Mouse (Mus musculus) myocyte (in vitro differentiated cells): ENCODE data around the gene Cdh3.
"Not testable (repeated sequence)": the region's sequence is repeated elsewhere in the genome, so short reads cannot be mapped to it uniquely, and the experiment has no call there.

Source experiments
- CEBPB ChIP-seq: IDR thresholded peaks from 2 replicates; pipeline ENCODE4 v1.6.1; 2011; ENCODE audit warnings: mild to moderate bottlenecking, moderate library complexity; ENCODE audit not compliant: poor library complexity, insufficient read depth, severe bottlenecking
- MAX ChIP-seq: IDR thresholded peaks from one replicate; pipeline ENCODE4 v1.6.1; 2011; ENCODE audit warnings: low read depth, mild to moderate bottlenecking, control low read depth
- MYOG ChIP-seq, 3 experiments: IDR thresholded peaks; one replicate each; pipeline ENCODE4 v1.6.1; 2011; ENCODE audit warnings: control low read depth in 2 of 3, low read depth in 2 of 3, mild to moderate bottlenecking in 2 of 3; ENCODE audit not compliant: insufficient read length in 2 of 3, control insufficient read depth in 1 of 3, insufficient read depth in 1 of 3
- POLR2A ChIP-seq: IDR thresholded peaks from one replicate; pipeline ENCODE4 v1.6.1; 2011; ENCODE audit warnings: low read depth, mild to moderate bottlenecking, control low read depth, moderate library complexity; ENCODE audit not compliant: insufficient read length
- POLR2AphosphoS2 ChIP-seq: IDR thresholded peaks from one replicate; pipeline ENCODE4 v1.6.1; 2011; ENCODE audit warnings: low read depth, control low read depth; ENCODE audit not compliant: insufficient read length
- USF1 ChIP-seq: IDR thresholded peaks from one replicate; pipeline ENCODE4 v1.6.1; 2011; ENCODE audit warnings: low read depth, mild to moderate bottlenecking, control low read depth, moderate library complexity

- TF ChIP-seq POLR2A; USF1; POLR2AphosphoS2; CEBPB; MAX; MYOG (IDR thresholded peaks at IDR 0.05; ENCODE audit: control insufficient read depth in 1 of 3, insufficient read depth in 1 of 3, insufficient read length in 2 of 3, low read depth in 2 of 3): not testable (repeated sequence)
Observed at GRCm38 (mm10) chr8:106595623-106596022, 84.9 kb downstream of the Cdh3 start.
